Mouse (Mus musculus) hindbrain, embryonic 15.5 days (tissue): Measurements from ENCODE around the gene C8g. TPM values are rescaled to one million over a fixed set of nuclear protein-coding genes. Genes with fewer than 3 reads are reported as not detected.

Experiments used
- ATAC-seq: fragments of 200-750 bp; cut with Nextera tagmentation; 2 replicates; pipeline ENCODE4 v1.8.0; 2017; ENCODE audit warnings: low read depth, moderate number of reproducible peaks, moderate TSS enrichment; ENCODE audit not compliant: low FRiP score
- H3K27ac ChIP-seq: fragments of 300-500 bp; sonication (generic); replicated peaks from 2 replicates; pipeline ENCODE4 v1.5.1; 2015; ENCODE audit warnings: mild to moderate bottlenecking, inconsistent platforms
- H3K27me3 ChIP-seq: fragments of 300-500 bp; sonication (generic); 2 replicates; pipeline ENCODE4 v1.6.1; 2015; ENCODE audit warnings: control low read depth, inconsistent platforms
- H3K36me3 ChIP-seq: fragments of 300-500 bp; sonication (generic); 2 replicates; pipeline ENCODE4 v1.6.1; 2015; ENCODE audit warnings: control low read depth, inconsistent platforms
- H3K4me1 ChIP-seq: fragments of 300-500 bp; sonication (generic); replicated peaks from 2 replicates; pipeline ENCODE4 v1.6.1; 2015; ENCODE audit warnings: control low read depth, inconsistent platforms
- H3K4me2 ChIP-seq: fragments of 300-500 bp; sonication (generic); 2 replicates; pipeline ENCODE4 v1.6.1; 2015; ENCODE audit warnings: moderate library complexity, mild to moderate bottlenecking, inconsistent platforms
- H3K4me3 ChIP-seq: fragments of 300-500 bp; sonication (generic); 2 replicates; pipeline ENCODE4 v1.5.1; 2015; ENCODE audit warnings: mild to moderate bottlenecking, inconsistent platforms
- H3K9ac ChIP-seq: fragments of 300-500 bp; sonication (generic); 2 replicates; pipeline ENCODE4 v1.6.1; 2015; ENCODE audit warnings: inconsistent platforms
- H3K9me3 ChIP-seq: fragments of 300-500 bp; sonication (generic); 2 replicates; pipeline ENCODE4 v1.6.1; 2016; ENCODE audit warnings: control low read depth, inconsistent platforms
- WGBS: fragments of 180-500 bp; shearing (Covaris S2); methylation state at CpG from one replicate; pipeline ENCODE4 v1.1.7; 2015; 5-methylcytosine and 5-hydroxymethylcytosine counted together
- polyA plus RNA-seq: library from polyadenylated mRNA; unstranded; fragments of >200 nt; fragmentation: Nextera tagmentation; extraction: Ambion mirVana; gene quantifications from 2 replicates; pipeline ENCODE4 v1.2.1, GENCODE M21; 2015

C8g gene
- polyA plus RNA-seq, 1 experiment from 2014 or later: 6.1 TPM

DNA sequence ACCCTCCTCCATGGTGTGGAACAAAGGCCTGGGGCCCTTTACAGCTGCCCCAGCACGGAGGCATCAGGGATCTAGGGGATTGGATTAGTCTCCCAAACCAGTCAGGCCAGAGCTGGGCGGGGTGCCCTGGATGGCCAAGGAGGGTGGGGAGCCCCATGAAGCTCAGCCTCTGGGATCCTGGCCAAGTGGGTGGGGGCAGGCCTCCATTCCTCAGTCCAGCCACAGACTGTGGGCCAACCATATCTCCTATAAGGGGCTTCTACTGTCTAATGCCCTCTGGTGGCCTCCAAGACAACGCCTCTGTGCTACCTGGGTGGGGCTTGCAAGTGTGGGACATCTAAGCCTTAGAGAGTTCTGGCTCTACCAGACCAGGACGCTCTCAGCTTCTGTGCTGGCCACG, 42.6 kb downstream of the C8g start:
- Histone ChIP-seq H3K27ac (no peak overlapping the region), H3K9ac (no peak overlapping the region), H3K4me3 (no peak overlapping the region), H3K4me2 (no peak overlapping the region), H3K9me3 (no peaks in the 10 kb centered on the region), H3K4me1 (peaks cover 25% of the 10 kb centered on the region), H3K27me3 (no peaks in the 10 kb centered on the region), H3K36me3 (peaks cover 7% of the 10 kb centered on the region; the same call in 1 of the 2 replicates)
- ATAC-seq: no peak
- 74% methylated on average over 5 of the region's 5 CpGs for WGBS

GRCm38 (mm10) chr2:25457022-25457896, 44.3 kb downstream of the C8g start:
- 95% methylated on average over 9 of the region's 9 CpGs for WGBS
- no peak overlapping the region for H3K27ac ChIP-seq
- H3K9ac ChIP-seq: no peak overlapping the region
- no peaks in the 10 kb centered on the region for H3K9me3 ChIP-seq
- ATAC-seq: no peak
- H3K4me3 ChIP-seq: no peak overlapping the region
- no peaks in the 10 kb centered on the region for H3K27me3 ChIP-seq
- H3K4me1 ChIP-seq: peaks cover 25% of the 10 kb centered on the region
- H3K36me3 ChIP-seq: peaks cover 7% of the 10 kb centered on the region; the same call in 1 of the 2 replicates
- H3K4me2 ChIP-seq: no peak overlapping the region

- H3K27me3 ChIP-seq: no peaks in the 10 kb centered on the region
- no peak within 1 kb of the TSS for H3K4me3 ChIP-seq
- no peak within 1 kb of the TSS for H3K4me2 ChIP-seq
- no peaks in the 10 kb centered on the region for H3K9me3 ChIP-seq
- H3K9ac ChIP-seq: no peak within 1 kb of the TSS
- WGBS: 67% methylated on average over 14 of the region's 14 CpGs
- no peak for ATAC-seq
- H3K27ac ChIP-seq: no peak within 1 kb of the TSS
- H3K36me3 ChIP-seq: peaks cover 7% of the 10 kb centered on the region; the same call in 1 of the 2 replicates
- peaks cover 20% of the 10 kb centered on the region for H3K4me1 ChIP-seq
Observed at GRCm38 (mm10) chr2:25456205-25456953, 45.1 kb downstream of the C8g start, which contains the start of gene Clic3. Gene Clic3, plus strand, starts transcription at chr2:25456838.

- no peak overlapping the region for H3K4me2 ChIP-seq
- H3K36me3 ChIP-seq: peaks cover 16% of the 10 kb centered on the region
- no peaks in the 10 kb centered on the region for H3K27me3 ChIP-seq
- H3K27ac ChIP-seq: no peak overlapping the region
- no peak overlapping the region for H3K4me3 ChIP-seq
- no peak for ATAC-seq
- no peak overlapping the region for H3K9ac ChIP-seq
- H3K4me1 ChIP-seq: no peaks in the 10 kb centered on the region
- H3K9me3 ChIP-seq: no peaks in the 10 kb centered on the region
- WGBS: 44% methylated on average over 1 of the region's 1 CpGs
Observed at GRCm38 (mm10) chr2:25452951-25453350, 48.6 kb downstream of the C8g start.

- H3K9ac ChIP-seq: no peak overlapping the region
- no peak overlapping the region for H3K27ac ChIP-seq
- H3K4me1 ChIP-seq: no peaks in the 10 kb centered on the region
- H3K9me3 ChIP-seq: no peaks in the 10 kb centered on the region
- no peak for ATAC-seq
- peaks cover 34% of the 10 kb centered on the region for H3K36me3 ChIP-seq
- no peaks in the 10 kb centered on the region for H3K27me3 ChIP-seq
- H3K4me2 ChIP-seq: no peak overlapping the region
- H3K4me3 ChIP-seq: no peak overlapping the region
- 91% methylated on average over 8 of the region's 8 CpGs for WGBS
Observed at GRCm38 (mm10) chr2:25450853-25451647, 50.5 kb downstream of the C8g start.

Other genes starting within 250 kb of the C8g start
- gene Tmem203, start 246.3 kb downstream of the C8g start, polyA plus RNA-seq: 13.4 and 13.8 TPM in 2 replicates
- gene Tprn, start 239.1 kb downstream of the C8g start, polyA plus RNA-seq: 17.1 and 21.5 TPM in 2 replicates
- gene Ssna1, start 229.3 kb downstream of the C8g start, polyA plus RNA-seq: 171 and 183 TPM in 2 replicates
- gene Anapc2, start 229.2 kb downstream of the C8g start, polyA plus RNA-seq: 139 and 143 TPM in 2 replicates
- gene Tmem210, start 213.6 kb downstream of the C8g start, polyA plus RNA-seq: not detected in 2 replicates
- 0.18 TPM in 1 of 2 replicates, not detected in the other for gene Lrrc26, start 211.8 kb downstream of the C8g start, polyA plus RNA-seq
- gene Grin1, start 182.5 kb downstream of the C8g start, polyA plus RNA-seq: 58.4 and 61.3 TPM in 2 replicates
- gene Man1b1, start 169.4 kb downstream of the C8g start, polyA plus RNA-seq: 43.6 and 45.2 TPM in 2 replicates
- 24.4 and 24.9 TPM in 2 replicates for gene Dpp7, start 145.4 kb downstream of the C8g start, polyA plus RNA-seq
- 5.1 and 6.4 TPM in 2 replicates for gene Uap1l1, start 136.0 kb downstream of the C8g start, polyA plus RNA-seq
- 11.8 and 13.8 TPM in 2 replicates for gene Sapcd2, start 129.4 kb downstream of the C8g start, polyA plus RNA-seq
- 3.7 and 7.0 TPM in 2 replicates for gene Entpd2, start 105.8 kb downstream of the C8g start, polyA plus RNA-seq
- gene Npdc1, start 102.4 kb downstream of the C8g start, polyA plus RNA-seq: 424 and 493 TPM in 2 replicates
- 0.08 TPM in 1 of 2 replicates, not detected in the other for gene Fut7, start 78.5 kb downstream of the C8g start, polyA plus RNA-seq
- 15.0 and 15.1 TPM in 2 replicates for gene Abca2, start 73.0 kb downstream of the C8g start, polyA plus RNA-seq
- 3.7 and 4.3 TPM in 2 replicates for gene Clic3, start 44.9 kb downstream of the C8g start, polyA plus RNA-seq
- 109 and 119 TPM in 2 replicates for gene Paxx, start 40.6 kb downstream of the C8g start, polyA plus RNA-seq
- gene Ptgds, start 31.7 kb downstream of the C8g start, polyA plus RNA-seq: 647 and 983 TPM in 2 replicates
- not detected in 2 replicates for gene Lcn12, start 7.8 kb downstream of the C8g start, polyA plus RNA-seq
- 120 and 143 TPM in 2 replicates for gene Fbxw5, start 969 bp downstream of the C8g start, polyA plus RNA-seq
- 16.5 and 19.4 TPM in 2 replicates for gene Traf2, start 45.2 kb upstream of the C8g start, polyA plus RNA-seq
- 375 and 378 TPM in 2 replicates for gene Edf1, start 56.1 kb upstream of the C8g start, polyA plus RNA-seq
- gene Mamdc4, start 73.1 kb upstream of the C8g start, polyA plus RNA-seq: 1.6 and 2.1 TPM in 2 replicates
- gene Phpt1, start 73.5 kb upstream of the C8g start, polyA plus RNA-seq: 159 and 169 TPM in 2 replicates
- gene Ajm1, start 80.0 kb upstream of the C8g start, polyA plus RNA-seq: 14.5 and 16.5 TPM in 2 replicates
- gene Rabl6, start 106.8 kb upstream of the C8g start, polyA plus RNA-seq: 70.0 and 73.5 TPM in 2 replicates
- 0.27 and 0.45 TPM in 2 replicates for gene Ccdc183, start 116.0 kb upstream of the C8g start, polyA plus RNA-seq
- 47.0 and 57.8 TPM in 2 replicates for gene Tmem141, start 120.3 kb upstream of the C8g start, polyA plus RNA-seq
- gene Fcna, start 126.3 kb upstream of the C8g start, polyA plus RNA-seq: 3.7 and 4.6 TPM in 2 replicates
- not detected in 2 replicates for gene Lcn8, start 151.4 kb upstream of the C8g start, polyA plus RNA-seq
- not detected in 2 replicates for gene Lcn5, start 156.2 kb upstream of the C8g start, polyA plus RNA-seq
- gene Lcn6, start 175.1 kb upstream of the C8g start, polyA plus RNA-seq: not detected in 2 replicates
- not detected in 2 replicates for gene Lcn10, start 181.0 kb upstream of the C8g start, polyA plus RNA-seq
- gene Obp2a, start 198.3 kb upstream of the C8g start, polyA plus RNA-seq: not detected in 2 replicates
- 149 and 164 TPM in 2 replicates for gene Bmyc, start 205.0 kb upstream of the C8g start, polyA plus RNA-seq
- not detected in 2 replicates for gene Obp2b, start 235.3 kb upstream of the C8g start, polyA plus RNA-seq